Mouse (Mus musculus) left cerebral cortex, postnatal 36 days (tissue): ENCODE results near the gene Ppp2r3a. TPM values are rescaled to one million over a fixed set of nuclear protein-coding genes. Genes with fewer than 3 reads are reported as not detected.

Source experiments
- DNase-seq, 2 experiments: peaks; one replicate each; pipeline ENCODE4 v3.0.0; 2021 to 2022; ENCODE audit warnings: low spot score in 2 of 2, mixed read lengths in 1 of 2
- intact Hi-C: fragments of 180-260 bp; cut with DNase I; formaldehyde crosslinking; loops from one replicate; pipeline ENCODE4 v1.15.1; 2025
- total RNA-seq, 2 experiments: library from RNA; stranded (reverse); gene quantifications; 2 replicates each; pipeline ENCODE4 v1.2.3; 2021

Ppp2r3a gene
- total RNA-seq = 10 to 100 TPM; 20.4 to 22.3 TPM

DNA sequence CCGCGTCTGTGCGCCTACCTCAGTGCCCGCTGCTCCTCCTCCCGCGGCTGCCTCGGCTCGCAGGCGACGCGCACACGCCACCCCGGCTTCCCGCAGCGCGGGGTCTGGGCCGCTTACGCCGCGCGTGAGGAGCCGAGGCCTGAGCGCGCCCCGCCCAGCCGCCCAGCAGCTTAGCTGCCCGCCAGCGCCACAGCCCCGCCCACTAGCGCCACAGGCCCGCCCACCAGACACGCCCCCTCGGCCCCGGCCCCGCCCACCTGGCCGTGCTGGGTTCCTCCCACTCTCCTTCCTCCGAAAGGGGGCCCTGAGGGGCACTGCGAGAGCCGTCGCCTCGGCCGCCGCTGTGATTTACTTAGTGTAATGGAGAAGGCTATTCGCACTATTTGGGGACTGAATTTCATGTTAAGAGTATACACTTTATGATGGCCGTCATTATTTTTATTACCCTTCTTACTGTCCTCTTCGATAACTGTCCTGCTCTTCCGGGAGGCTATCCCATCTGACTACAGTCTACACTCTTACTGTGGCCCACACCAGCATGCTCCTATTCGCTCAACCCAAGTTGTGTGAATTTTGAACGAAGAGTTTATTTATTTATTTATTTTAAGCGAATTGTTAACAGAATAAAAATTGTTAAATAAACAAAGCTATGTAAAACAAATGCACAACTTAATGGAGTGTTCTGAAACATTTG lies at the start of gene Ppp2r3a:
Ppp2r3a (minus strand) TSS at position 152 of the 694 bp plus-strand sequence.
- DNase-seq = peak; percentile 95 to 96
- intact Hi-C loops = loop anchor here (2.0 to 5.0 kb wide), 2 partner anchors 69 to 179 kb away; partner anchors contain the start of gene Msl2

DNA sequence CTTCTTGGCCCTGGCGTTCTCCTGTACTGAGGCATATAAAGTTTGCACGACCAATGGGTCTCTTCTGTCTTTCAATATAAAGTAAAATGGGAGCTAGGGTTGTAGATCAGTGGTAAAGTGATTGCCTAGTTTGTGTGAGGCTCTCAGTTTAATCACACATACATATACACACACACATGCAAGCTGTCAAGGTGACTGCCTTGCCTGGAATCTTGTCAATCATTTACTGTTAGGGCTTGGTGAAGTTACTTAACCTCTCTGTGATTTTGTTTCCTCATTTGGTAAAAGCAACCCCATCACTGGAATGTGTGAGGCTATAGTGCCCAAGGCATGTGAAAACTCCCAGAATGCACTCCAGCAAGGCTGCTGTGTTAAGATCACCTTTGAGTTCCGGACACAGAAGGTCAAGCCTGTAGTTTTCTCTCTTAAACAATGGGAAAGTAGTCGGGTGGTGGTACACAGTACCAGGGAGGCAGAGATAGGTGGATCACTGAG lies 48.9 kb upstream of the Ppp2r3a start:
- no peak for DNase-seq
- intact Hi-C loops = no loop called here

DNA sequence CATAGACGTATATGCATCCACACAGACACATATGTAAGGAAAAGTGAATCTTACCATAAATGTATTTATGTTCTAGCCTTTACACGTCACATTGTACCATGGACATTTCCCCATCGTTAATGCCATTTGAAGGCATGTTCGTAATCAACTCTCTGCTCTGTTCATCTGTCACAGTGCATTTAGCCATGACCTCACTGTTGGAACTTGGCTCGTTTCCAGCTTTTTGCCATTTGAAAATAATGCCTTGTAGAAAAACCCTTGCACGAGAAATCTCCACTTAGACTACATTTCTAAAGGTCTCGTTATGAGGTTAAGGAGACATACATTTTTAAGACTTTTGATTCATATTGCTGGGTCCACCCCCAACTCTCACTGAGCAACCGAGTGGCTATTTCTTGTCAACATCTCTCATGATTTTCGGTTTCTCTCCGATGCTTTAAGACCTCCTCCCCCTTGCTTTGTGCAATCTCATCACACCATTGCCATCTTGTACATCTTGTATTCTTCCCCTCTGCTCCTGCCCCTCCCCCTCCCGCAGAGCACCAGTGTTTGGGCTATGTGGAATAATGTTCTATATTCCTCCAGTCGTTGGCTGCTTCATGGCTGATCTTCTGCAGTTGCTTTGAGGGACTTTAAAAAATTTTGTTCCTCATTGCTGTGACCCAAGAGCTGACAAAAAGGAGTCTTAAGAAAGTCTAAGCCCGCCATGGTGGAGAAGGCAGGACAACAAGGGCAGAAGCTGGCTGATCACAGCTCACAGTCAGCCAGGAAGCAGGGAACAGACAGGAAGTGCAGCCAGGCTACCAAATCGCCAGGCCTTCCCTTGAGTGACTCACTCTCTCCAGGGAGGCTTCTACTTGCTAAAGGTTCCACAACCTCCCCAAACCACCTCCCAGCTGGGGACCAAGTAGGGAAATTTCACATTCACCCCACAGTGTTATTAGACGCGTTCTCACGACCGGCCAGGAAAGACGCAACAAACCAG lies 40.4 kb upstream of the Ppp2r3a start:
- intact Hi-C loops = no loop called here
- no peak for DNase-seq

DNA sequence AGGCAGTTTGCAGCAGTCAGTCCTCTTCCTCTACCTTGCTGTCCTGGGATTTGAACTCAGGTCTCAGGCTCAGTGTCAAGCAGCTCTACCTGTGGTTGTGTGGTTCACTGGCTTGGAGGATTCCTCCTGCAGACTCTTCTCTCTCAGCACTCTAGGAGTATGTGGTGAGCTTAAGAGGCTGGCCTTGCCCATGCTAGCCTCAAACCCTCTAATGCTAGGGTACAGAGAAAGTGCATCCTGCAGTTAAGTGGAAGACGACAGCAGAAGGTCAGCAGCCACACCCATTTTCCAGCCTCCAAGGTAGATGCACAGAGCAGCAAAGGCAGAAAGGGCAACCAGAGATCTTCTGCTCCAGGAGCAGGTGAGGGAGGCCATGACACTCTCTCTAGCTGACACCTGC lies 39.3 kb upstream of the Ppp2r3a start:
- no peak for DNase-seq
- intact Hi-C loops = no loop called here

DNA sequence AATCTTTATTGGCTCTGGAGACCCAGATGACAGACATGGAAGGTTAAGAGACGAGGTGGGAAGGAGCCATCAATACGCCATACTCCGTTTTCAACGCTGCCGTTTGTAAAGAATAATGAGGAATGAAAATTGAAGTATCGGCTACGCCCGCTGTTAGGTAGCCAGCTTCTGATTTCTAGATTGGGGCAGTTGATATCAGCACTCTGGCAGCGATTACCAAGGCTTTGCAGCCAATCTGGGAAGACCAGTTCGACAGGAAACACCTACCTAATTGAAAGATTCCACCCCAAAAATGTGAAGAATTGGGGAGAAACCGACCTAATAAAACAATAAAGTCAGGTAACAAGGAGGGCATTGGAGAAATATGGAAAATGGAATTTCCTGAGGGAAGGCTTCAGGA lies 38.2 kb upstream of the Ppp2r3a start:
- no peak for DNase-seq
- intact Hi-C loops = no loop called here

DNA sequence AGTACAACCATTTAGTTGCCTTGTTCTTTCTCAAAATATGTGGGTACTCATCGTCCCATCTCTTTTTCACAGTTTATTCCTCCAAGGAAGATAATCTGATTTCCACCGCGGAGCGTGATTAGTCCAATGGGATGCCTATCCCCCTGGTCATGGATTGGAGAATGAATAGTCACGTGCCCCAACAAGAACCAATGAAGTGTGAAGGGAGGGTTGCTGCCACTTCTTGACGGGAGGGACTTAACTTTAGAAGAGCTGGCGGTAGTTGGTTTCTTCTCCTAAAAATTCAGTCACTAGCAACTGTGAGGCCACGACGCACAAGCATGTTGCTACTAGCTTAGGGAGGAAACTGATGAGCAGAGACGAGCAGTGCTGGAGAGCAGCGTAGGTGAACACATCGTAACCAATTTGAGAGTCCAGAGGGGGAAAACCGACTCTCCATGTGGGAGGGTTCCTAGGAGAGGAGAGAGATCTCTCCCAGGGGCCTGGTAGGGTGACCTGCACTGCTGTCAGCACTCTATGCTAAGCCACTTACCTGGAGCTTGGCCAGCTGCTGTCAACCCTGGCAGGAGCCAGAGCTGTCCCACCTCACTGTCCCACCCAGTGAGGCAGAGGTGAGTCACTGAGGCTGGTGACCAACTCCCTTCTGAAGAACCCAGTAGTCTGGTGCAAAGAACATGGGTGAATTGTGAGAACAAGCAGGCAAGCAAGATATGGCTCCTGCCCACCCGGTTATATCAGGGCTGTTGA lies 37.5 kb upstream of the Ppp2r3a start:
- no peak for DNase-seq
- intact Hi-C loops = no loop called here

DNA sequence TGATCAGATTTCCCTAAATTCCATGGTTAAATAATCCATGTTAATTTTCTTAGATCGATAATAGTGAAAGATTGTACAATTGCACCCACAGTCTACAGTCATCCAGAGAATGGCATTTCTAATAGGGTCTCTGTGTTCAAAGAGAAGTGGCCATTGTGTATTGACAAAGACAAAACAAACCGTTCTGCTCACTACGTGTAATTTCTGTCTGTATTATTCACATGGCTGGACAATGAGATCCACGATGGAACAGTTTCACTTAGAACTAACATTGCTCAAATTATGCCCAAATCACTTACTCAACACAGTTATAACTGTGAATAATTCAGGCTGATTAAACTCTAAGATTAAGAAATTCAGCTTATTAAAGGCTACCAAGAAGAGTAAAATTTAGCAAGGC lies 35.2 kb upstream of the Ppp2r3a start:
- DNase-seq = no peak
- intact Hi-C loops = no loop called here

DNA sequence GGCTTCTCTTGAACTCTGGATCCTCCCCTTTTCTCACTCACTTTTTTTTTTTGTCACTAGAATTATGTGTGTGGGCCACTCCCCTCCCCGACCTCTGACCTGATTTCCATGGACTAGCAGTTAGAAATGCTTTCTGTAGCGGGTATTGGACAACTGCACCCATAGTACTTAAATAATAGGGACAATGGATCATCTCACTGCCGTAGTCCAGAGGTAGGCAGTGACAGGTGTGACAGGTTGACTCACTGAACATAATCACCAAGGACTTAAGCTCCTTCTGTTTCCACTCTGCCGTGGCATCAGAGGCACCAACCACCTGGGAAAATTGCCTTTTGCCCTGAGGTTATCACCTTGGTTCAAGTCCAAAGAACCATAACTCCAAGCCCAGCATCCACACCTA lies 32.5 kb upstream of the Ppp2r3a start:
- DNase-seq = no peak
- intact Hi-C loops = no loop called here

DNA sequence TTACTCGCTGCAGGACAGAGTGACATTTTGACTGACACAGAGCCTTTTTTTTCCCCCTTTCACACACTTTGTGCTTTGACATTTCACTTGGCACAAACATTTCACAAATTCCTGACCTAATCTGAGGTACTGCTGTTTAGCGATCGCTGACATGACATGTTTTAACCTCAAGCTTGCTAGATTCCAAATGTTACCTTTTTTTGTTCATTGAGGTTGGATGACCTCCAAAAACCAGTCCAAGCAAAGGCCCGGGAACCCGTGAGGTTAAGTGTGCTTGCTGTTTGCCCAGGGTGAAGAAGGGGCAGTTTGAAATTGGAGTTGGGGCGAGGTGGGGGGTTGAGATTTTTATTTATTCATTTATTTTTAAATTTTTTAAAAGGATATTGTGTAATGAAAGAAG lies 31.1 kb upstream of the Ppp2r3a start:
- intact Hi-C loops = no loop called here

DNA sequence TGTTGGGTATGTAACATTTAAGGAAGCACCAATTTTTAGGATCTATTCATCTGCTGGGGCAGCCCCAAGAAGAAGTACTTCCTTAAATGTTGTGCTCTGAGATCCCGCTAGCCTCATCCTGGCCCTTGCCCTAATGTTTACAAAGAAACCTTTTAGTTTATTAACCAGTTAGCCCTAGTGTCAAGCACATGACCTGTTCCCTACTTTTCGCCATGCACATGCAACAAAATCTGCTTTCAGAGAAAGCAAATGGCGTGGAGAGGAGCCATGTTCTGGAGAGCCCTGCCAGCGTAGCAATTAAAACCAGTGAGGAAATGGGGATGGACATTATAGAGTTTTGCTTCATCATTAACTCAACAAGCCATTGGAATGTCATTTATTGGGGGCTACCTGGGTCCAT lies 30.3 kb upstream of the Ppp2r3a start:
- DNase-seq = no peak
- intact Hi-C loops = no loop called here

More for the DNA sequence above, 31.1 kb upstream of the Ppp2r3a start:
- no peak for DNase-seq

DNA sequence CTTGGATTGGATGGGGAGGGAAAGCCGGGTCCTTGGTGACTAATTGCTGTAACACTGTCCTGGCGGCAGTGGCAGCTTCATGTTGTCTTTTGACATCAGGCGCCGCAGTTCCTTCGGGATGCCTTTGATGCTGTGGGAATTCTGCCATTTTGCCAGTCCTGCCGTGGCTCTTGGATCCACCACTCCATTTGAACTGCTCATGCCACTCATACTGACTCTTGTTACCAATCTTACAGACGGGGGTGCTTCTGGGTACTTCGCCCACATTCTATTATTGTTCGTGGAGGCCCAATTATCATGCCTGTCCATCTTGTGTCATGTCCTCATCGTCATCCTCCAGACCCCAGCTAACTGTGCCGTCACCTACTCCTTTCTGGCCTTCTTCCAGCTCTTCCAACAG lies 29.7 kb upstream of the Ppp2r3a start:
- no peak for DNase-seq
- intact Hi-C loops = no loop called here

DNA sequence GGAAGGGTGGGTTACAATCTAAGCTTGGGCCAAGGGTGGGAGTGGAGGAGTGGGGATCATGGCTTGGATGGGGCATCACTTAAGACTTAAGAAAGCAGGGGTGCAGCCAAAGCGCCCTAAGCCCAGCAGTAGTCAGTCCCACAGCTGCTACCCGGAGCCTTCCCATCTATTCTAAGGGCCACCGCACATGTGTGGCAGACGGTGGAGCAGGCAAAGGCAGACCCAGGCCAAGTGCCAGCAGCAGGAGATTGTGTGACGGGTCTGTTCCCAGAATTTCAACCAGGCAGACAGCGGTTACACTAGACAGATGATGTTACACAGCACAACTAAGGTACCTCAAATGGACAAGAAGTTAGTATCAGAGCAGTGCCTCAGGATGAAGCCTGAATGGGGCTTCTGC lies 29.3 kb upstream of the Ppp2r3a start:
- intact Hi-C loops = no loop called here
- DNase-seq = no peak

DNA sequence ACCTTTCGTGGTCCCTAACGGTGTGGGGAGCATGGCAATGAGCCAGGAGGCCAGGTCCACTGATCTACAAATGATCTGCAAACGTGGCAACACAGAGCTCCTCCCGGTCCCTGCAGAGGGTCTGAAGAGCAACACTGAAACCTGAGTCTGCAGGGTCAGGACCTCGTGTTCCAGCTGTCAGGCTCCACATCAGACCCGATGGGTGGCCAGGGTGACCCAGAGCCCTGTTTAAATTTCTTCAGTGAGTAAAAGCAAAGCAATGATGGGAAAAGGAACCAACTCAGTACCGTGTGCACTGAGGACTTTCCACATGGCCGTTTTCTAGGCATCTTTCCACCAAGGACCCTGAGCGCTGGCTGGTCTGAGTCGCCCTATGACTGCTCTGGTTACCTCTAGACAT lies 28.6 kb upstream of the Ppp2r3a start:
- no peak for DNase-seq
- intact Hi-C loops = no loop called here

DNA sequence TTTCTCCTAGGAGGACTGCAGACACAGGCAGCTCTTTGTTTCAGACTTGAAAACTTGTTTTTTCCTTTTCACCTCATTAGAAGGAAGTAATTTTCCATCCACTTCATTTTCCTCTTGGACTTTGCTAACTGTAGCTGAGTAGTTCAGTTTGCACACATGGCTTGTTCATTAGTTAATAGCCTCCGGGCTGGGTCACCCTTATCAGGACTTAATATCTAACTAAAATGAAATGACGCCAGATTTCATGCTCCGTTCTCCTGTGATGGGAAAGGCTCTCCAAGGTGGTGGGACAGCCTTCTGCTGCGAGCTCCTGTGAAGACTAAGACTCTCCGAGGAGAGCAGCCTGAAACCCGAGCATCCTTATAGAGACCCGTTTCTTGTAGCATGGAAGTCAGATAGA lies 21.1 kb upstream of the Ppp2r3a start:
- no peak for DNase-seq
- intact Hi-C loops = no loop called here

DNA sequence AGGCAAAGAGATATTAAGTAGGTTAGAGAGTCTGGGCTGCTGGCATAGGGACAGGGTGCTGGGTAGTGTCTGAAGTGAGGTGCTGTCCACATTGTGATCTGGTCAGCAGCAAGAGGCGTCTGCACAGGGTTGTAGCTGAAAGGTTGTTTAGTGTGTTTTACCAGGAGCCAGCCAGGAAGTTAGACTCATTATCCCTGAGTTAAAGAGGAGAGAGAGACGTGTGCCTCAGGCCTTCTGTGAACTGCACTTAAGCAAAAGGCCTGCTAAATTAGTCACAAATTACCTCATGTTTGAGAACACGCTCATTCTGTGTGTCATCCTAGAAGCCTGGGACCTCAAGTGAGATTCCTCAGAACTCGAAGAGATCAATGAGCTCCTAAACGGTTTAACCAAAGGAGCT lies 18.4 kb upstream of the Ppp2r3a start:
- no peak for DNase-seq
- intact Hi-C loops = no loop called here

DNA sequence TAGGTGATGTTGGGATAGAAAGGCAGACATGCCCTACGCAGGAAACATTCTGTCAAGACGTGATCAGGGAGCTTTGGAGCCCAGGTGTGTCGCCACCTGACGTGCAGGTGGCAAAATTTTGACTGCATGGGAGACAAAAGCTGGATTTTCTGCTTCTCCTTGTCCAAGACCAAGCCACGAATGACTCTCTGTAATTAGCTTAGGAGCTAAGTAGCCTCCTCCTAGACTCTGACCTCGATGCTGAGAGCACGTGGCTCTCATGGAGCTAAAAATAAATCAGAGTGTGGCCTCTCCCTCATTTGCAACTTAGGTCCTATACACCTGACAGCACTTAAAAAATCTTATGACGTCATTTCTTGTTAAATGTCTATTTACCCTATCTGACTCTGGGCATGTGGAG lies 14.4 kb upstream of the Ppp2r3a start:
- intact Hi-C loops = no loop called here
- no peak for DNase-seq

DNA sequence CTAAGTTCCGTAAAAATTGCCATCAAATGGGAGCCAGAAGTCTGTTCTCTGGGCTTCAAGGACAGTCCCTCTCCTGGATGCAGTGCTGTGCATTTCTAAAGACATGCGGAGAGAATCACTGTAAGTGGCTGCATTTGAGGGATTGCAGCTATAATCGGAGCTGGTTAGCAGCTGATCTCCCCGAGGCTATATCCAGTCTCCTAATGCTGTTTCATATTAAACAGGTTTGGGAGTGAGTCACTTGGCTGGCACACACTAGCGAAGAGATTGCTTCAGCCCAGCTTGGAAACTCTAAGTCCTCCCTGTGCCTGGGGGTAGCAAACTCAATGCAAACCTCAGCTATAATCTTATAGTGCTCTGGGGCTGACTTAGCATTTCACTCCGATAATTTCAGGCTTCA lies 14.0 kb upstream of the Ppp2r3a start:
- peak; percentile 28 to 30 for DNase-seq
- intact Hi-C loops = no loop called here

DNA sequence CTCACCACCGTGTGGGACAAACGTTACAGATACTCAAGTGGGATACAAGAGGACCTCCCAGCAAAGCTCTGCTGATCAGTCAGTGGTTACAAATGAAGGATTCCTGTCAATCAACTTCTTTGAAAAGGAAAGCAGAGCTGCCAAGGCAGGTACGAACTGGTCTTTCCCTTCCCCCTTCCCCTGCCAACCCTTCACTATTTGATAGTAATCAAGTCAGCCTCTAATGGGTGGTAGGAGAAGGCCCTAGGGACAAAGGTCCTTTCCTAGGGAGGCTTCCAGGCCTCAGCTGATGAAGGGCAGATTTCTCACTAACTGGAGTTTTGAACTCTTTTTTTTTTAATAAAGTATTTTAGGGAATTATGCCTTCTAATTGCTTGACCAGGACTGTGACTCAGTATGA lies 11.2 kb upstream of the Ppp2r3a start:
- intact Hi-C loops = no loop called here
- no peak for DNase-seq

DNA sequence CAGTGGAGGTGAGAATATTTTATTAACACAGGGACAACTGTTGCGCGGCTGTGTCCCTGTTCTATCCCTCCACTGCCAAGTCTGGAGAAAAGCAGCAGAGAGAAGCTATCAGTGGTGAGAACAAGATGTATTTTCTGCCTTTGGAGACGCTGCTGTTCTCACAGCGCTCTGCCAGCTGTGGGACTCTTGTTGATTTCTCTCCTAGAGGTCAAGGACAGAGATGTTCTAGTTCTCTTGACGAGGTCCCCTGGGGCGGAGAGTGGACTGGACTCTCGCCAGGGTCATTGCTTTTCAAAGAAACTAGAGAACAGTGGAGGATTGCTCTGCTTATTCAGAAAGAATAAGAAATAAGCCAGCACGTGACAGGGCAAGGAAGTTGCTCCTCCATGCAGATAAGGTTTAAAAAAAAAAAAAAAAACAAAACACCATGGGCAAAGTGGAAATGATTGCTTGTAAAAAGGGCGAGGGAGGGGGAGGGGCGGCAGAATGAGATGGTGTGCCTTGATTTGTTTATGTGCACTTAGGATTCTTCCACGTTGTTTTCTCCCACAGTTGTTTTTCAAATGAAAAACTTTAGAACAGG lies 10.5 kb upstream of the Ppp2r3a start:
- peak; percentile 15 to 18 for DNase-seq
- intact Hi-C loops = no loop called here

DNA sequence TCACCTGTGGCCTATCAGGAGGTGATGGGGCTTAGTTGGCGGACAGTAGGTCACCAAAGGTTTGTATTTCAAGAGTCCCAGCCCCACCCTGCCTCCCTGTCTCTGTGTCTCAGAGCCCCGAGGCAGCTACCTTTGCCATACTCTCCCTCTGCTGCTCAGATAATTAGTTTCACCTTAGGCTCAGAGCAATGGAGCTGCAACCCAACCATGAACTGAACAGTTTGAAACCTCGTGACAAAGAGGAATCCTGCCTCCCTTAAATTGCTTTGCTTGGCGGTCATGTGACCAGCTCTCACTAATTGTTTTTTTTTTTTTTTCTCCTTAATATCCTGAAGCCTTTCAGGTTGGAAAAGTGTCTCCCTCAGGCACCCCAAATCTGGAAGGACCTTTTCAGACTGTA lies 9.8 kb upstream of the Ppp2r3a start:
- intact Hi-C loops = no loop called here
- DNase-seq = no peak
